Mouse (Mus musculus): ENCODE data around the gene Asic4. TPM values are rescaled to one million over a fixed set of nuclear protein-coding genes. Genes with fewer than 3 reads are reported as not detected.

Gene Asic4
- total RNA-seq (2023): not detected

DNA sequence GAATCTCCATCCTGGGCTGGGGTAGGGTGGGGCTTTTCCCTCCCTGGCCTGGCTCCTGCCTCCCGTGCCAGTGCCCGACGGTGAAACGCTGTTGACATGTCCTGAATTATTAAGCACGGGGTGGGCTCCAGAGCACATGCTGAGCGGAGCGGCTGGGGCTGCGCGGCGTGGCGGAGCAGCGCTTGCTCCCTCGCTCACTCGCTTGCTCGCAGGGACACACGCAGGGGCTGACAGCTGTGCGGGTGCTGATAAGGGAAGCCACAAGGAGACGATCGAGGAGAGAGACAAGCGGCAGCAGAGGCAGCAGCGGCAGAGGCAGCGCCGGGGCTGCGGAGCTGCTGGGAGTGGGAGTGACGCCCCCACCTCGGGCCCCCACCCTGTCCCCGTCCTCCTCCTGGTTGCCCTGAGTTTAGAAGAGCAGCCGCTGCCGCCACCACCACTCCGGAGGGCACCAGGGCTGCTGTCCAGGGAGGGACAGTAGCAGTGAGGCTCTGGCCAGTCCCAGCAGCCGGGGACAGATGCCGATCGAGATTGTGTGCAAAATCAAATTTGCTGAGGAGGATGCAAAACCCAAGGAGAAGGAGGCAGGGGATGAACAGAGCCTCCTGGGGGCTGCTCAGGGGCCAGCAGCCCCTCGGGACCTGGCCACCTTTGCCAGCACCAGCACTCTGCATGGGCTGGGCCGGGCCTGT, at the start of gene Asic4:
Gene Asic4, plus strand, starts transcription at position 123 of the 692 bp plus-strand sequence.

DNA sequence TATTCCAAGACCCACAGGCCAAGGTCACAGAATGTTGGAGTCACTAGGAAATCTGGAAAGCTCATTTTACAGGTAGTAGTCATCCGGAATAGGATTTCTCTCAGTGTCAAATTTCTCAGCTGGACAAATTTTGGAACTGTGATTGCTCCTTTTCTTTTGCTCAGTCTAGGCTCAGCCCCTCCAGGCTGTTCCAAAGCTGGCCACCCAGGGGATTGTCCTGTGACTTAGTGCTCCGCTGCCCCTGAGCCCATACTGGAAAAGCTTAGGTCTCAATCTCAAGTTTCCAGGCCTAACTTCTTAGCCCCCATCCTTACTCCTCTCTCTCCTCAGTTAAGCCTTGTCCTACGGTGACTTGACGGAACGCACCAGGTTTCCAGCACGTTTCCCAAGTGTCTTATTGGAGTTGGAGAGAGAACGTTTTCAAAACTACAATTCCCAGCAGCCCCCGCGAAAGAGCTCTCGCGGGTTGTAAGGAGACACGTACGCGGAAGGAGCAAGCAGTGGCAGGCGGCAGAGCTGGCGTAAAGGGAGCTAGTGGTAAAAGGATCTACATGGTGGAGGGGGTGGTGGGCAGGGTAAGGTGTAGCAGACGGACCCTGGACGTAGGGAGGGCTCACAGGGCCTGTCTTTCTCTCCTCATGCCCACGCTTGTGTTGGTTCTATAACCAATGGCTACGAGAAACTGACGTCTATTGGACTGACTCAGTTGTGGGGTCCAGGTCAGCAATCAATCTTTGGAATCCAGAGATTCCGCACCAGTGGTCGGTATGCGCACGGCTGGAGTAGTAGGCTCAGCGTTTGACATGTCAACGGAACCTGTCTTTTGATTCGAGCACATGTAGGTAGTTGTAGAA, 14.5 kb upstream of the Asic4 start, which contains the start of gene Gmppa:
Gene Gmppa, plus strand, starts transcription at position 456 of the 854 bp plus-strand sequence.

DNA sequence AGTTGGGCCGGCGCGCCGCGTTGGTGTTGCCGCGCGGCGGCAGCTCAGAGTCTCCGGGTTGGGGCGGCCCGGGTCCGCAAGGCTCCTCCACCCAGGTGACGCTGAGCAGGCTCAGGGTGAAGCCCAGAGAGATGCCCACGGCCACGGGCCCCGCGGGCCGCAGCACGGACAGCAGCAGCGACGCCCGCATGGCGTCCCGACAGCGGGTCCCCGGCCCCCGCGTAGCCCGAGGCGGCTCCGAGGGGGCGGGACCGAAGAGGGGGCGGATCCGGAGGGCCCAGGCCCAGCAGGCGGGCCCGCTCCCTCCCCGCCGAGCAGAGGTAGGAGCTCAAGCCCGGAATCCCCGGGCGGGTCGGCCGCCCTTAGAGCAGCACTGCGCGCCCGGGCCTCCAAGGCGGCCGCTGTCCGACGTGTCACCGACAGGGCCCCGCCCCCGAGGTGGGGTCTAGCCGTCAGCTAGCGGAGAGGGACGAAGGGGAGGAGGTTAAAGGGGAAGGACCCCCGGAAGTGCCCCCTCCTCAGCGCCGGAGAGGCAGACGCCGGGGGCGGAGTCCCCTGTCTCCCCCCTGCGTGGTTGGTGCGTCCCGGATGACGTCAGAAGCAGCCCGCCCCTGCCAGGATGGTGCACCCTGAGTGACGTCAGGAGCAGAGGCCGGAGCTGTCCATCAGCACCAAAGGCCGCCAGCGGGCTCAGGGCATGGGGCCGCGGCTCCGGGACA, 28.8 kb downstream of the Asic4 start, which contains the start of the genes Chpf and Tmem198:
Gene Chpf, minus strand, starts transcription at position 392 of the 719 bp plus-strand sequence.
Gene Tmem198, plus strand, starts transcription at position 617 of the 719 bp plus-strand sequence.

DNA sequence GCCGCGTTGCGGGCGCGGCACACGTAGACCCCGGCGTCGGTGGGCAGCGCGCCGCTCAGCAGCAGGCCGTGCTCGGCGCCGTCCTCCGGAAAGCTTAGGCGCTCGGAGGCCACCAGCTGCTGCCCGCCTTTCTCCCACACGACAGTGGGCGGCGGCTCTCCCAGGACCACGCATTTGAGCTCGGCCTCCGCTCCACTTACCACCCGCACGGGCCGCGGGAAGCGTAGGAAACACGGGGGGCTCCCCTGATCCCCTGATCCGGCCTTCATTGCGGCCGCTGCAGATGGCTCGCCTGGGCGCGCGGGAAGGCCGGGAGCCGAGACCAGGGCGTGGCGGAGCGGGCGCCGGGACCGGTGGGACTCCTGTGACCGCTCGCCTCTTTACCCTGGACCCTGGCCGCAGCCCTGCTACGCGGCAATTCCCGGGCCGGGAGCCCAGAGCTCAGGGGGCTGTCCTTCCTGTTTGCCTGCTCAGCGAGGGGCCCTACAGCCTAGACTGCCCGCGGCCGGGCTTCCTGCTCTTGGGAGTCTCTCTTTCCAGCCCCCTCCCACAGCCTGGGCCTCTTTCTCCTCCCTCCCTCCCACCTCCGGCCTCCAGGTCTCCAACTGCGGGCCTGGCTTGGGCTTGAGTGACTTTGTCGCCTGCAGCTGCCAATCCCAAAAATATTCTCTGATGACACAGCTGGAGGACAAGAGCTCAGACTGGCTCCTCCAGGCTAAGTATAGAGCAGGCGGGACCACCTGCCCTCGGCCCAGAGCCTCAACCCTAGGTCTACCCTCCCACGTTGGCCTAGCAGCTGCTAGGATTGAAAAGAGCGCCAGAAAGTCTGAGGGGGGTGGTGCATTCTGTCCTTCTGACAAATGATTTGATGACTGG, 56.0 kb downstream of the Asic4 start, which contains the start of gene Obsl1:
Gene Obsl1, minus strand, starts transcription at position 497 of the 876 bp plus-strand sequence.

DNA sequence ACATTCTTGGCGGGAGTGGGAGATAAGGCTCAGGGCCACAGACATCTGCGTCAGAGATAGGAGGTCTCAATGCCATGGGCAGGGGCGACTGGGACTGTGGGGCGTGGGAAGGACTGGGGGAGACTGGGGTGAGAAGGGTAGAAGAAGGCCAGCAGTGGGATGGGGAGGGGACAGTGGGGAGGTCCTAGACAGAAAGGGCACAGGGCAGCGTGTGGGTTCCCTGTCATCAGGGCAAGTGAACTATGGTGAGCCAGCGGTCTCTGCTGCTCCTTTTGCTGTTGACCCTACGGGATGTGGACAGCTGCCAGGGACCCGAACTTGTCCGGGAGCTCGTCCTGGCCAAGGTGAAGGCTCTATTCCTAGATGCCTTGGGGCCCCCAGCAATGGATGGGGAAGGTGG, 56.8 kb downstream of the Asic4 start, which contains the start of gene Inha:
Gene Inha, plus strand, starts transcription at position 72 of the 400 bp plus-strand sequence.

DNA sequence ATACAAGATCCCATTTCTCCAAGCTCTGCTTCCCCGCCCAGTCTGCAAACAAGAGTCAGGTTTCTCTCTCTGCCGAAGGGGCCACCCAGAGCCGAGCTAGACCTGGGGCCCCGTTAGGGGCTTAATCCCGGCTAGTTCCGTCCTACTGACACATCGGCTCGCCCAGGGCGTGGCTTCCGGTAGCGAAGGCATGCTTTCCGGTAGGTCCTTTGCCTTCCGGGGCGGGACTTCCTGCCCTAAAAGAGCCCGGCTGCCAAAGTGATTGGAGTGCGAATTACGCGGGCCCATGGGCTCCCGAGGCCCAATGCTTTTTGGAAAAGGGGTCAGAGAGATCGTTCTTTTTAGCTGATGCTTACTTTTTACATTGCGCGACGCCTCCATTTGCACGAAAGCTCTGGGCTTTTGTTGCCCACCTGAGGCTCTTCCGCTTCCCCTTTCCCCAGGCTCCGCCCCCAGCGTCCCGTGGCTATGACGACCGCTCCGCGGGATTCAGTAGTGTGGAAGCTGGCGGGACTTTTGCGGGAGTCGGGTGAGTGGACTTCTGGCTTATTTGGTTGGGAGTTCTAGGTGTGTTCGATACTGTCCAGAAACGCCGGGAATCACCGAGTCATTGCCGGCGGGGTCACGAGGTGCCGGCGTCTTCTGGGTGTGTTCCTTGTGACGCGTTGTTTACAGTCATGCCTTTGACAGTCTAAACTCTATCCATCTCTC, 71.2 kb downstream of the Asic4 start, which contains the start of gene Stk11ip:
Gene Stk11ip, plus strand, starts transcription at position 209 of the 711 bp plus-strand sequence.

Other genes starting within 250 kb of the Asic4 start
- 10 to 100 TPM; 12.0 to 14.8 TPM for gene Glb1l, start 239.6 kb upstream of the Asic4 start, total RNA-seq (2023)
- 10 to 100 TPM; 89.6 to 90.5 TPM for gene Stk16, start 239.6 kb upstream of the Asic4 start, total RNA-seq (2023)
- 100 to 1,000 TPM; 205 to 218 TPM for gene Tuba4a, start 230.6 kb upstream of the Asic4 start, total RNA-seq (2023)
- not detected for gene A630095N17Rik, start 218.3 kb upstream of the Asic4 start, total RNA-seq (2023)
- gene Dnajb2, start 214.0 kb upstream of the Asic4 start, total RNA-seq (2023): 10 to 100 TPM; 64.1 to 88.9 TPM
- gene Ptprn, start 185.9 kb upstream of the Asic4 start, total RNA-seq (2023): not detected
- not detected for gene Resp18, start 172.0 kb upstream of the Asic4 start, total RNA-seq (2023)
- gene Dnpep, start 132.4 kb upstream of the Asic4 start, total RNA-seq (2023): 10 to 100 TPM; 51.6 to 61.7 TPM
- not detected for gene Des, start 90.1 kb upstream of the Asic4 start, total RNA-seq (2023)
- not detected for gene Speg, start 75.1 kb upstream of the Asic4 start, total RNA-seq (2023)
- 10 to 100 TPM; 53.0 to 85.9 TPM for gene Gmppa, start 14.5 kb upstream of the Asic4 start, total RNA-seq (2023)
- 10 to 100 TPM; 23.1 to 24.5 TPM for gene Chpf, start 28.9 kb downstream of the Asic4 start, total RNA-seq (2023)
- 1 to 10 TPM; 2.8 to 5.5 TPM for gene Tmem198, start 29.1 kb downstream of the Asic4 start, total RNA-seq (2023)
- not detected for gene Obsl1, start 56.0 kb downstream of the Asic4 start, total RNA-seq (2023)
- gene Inha, start 56.6 kb downstream of the Asic4 start, total RNA-seq (2023): not detected
- gene Stk11ip, start 71.1 kb downstream of the Asic4 start, total RNA-seq (2023): 100 to 1,000 TPM; 174 to 178 TPM
- under 1 TPM; 0.26 to 0.36 TPM for gene Slc4a3, start 95.8 kb downstream of the Asic4 start, total RNA-seq (2023)

Data from B cell, adult 67 days (primary cell).